21 mouse cellular contexts compared by ENCODE assay signal in genomic region chr10:89483113-89483512, GRCm38 (mm10). TPM values are rescaled to one million over a fixed set of nuclear protein-coding genes. Genes with fewer than 3 reads are reported as not detected.
"Had no signal": no experiment of that assay in that cellular context is flagged by ENCODE, and none has a peak within 500 bp of the region (broad histone marks: within the 10 kb centered on the region; RNA-seq: fewer than 3 reads in every experiment).

No protein-coding gene starts in this region.

- H3K9me3 ChIP-seq: liver, embryonic 13.5 days; megakaryocyte, embryonic 14.5 days; midbrain, embryonic 12.5 days had no signal

- H3K27me3 ChIP-seq: liver, embryonic 13.5 days; megakaryocyte, embryonic 14.5 days; midbrain, embryonic 12.5 days had no signal

- H3K9ac ChIP-seq: liver, embryonic 13.5 days; lung, embryonic 14.5 days; midbrain, embryonic 12.5 days had no signal

- ATAC-seq: hindbrain, postnatal 0 days; inflammation-experienced regulatory T-cells, adult 6 months; lung, postnatal 0 days; midbrain, embryonic 16.5 days had no signal

- H3K36me3 ChIP-seq: liver, embryonic 13.5 days; midbrain, embryonic 12.5 days had no signal

- H3K27ac ChIP-seq: hindbrain, postnatal 0 days; kidney, postnatal 0 days; layer of hippocampus, adult 2 months; liver, embryonic 13.5 days; macrophage; midbrain, embryonic 12.5 days; stomach, postnatal 0 days had no signal

- H3K4me3 ChIP-seq: layer of hippocampus, adult 2 months; liver, embryonic 13.5 days; megakaryocyte, embryonic 14.5 days; midbrain, embryonic 12.5 days had no signal

- H3K4me2 ChIP-seq: liver, embryonic 13.5 days; lung, embryonic 14.5 days had no signal

- DNase-seq: kidney, adult 2 months; kidney, postnatal 25 days; layer of hippocampus, adult 9-11 months; liver, embryonic 13.5 days; lung, embryonic 14.5 days; thymus, adult 18-20 months; thymus, postnatal 25 days had no signal

RNA-seq across cellular contexts. Expression of gene Nr1h4, which starts 50.3 kb away (rescaled TPM):
- total RNA-seq: hindbrain, postnatal 0 days; left cerebral cortex, postnatal 36 days had no signal
- polyA plus RNA-seq: inflammation-experienced regulatory T-cells, adult 6 months; limb, embryonic 11.5 days; macrophage; midbrain, embryonic 12.5 days; midbrain, embryonic 16.5 days; neural tube, embryonic 11.5 days; neural tube, embryonic 14.5 days had no signal
